Mouse (Mus musculus): ENCODE data around the gene BC051019. TPM values are rescaled to one million over a fixed set of nuclear protein-coding genes. Genes with fewer than 3 reads are reported as not detected.

The BC051019 gene
- not detected in 2 replicates for total RNA-seq (2015)
- not detected in 2 replicates for total RNA-seq (2017)

DNA sequence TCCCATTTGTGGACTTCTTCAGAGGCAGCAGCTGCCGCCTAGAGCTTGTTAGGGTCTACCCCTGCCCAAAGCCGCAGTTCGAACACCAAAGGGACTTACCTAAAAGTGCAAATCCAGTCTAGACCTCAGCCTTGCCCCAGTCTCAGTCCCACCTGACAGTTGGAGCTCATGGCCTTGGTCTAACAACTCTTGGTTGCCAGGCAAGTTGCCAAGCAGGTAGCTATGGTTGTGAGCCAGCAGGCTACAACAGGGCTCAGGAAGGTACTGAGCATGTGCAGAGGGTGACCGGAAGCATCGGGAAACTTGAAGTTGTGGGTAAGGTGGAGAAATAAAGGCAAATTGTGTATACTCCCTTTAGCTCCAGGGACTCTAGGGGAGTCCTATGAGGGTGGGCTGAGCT is at the start of gene BC051019:
Gene BC051019, minus strand, starts transcription at position 154 of the 400 bp plus-strand sequence.
- no peak for ATAC-seq (replicated peaks; ENCODE audit: poor library complexity)

DNA sequence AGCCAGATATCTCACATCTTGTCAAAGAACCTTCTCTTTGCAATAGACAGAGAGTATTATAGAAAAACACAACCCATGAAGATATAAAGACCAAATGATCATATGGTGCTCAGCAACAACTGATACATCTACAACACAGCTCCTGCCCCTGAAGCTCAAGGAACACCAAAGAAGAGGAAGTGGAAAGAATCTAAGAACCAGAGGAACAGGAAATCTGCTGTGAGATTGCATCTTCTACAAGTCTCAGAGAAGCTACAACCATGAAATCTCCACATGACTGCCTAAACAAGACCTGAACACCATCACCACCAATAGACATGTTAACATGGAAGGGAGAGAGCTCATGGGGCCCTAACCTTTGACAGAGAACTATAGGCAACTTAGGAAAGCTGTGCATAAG is 48.6 kb upstream of the BC051019 start:
- 0 out of 2 replicates have a peak, but pooled peaks have one; percentile 20 for ATAC-seq (replicated peaks; ENCODE audit: poor library complexity)

DNA sequence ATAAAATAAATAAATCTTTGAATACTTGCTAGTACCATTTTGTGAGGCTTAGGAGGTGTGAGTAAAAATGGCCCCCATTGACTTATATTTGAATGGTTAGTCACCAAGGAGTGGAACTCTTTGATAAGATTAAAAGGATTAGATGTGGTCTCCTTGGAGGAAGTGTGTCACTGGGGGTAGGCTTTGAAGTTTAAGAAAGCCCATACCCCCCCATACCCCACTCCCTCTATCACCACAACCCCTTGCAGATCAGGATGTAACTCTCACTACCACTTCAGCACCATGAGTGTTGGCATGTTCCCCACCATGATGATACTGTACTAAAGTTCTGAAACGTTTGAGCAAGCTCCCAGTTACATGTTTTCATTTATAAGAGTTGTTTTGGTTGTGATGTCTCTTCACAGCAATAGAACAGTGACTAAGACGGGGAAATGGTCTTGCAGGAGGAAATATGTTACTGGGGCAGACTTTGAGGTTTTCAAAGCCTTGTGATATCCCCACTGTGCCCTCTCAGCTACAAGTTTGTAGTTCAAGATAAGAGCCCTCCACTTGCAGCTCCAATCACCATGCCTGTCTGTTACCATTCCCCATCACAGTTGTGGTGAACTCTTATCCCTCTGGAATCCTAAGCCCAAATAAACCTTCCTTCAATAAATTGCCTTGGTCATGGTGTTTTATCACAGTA is 45.2 kb upstream of the BC051019 start:
- ATAC-seq (replicated peaks; ENCODE audit: poor library complexity), result peak; percentile 48

DNA sequence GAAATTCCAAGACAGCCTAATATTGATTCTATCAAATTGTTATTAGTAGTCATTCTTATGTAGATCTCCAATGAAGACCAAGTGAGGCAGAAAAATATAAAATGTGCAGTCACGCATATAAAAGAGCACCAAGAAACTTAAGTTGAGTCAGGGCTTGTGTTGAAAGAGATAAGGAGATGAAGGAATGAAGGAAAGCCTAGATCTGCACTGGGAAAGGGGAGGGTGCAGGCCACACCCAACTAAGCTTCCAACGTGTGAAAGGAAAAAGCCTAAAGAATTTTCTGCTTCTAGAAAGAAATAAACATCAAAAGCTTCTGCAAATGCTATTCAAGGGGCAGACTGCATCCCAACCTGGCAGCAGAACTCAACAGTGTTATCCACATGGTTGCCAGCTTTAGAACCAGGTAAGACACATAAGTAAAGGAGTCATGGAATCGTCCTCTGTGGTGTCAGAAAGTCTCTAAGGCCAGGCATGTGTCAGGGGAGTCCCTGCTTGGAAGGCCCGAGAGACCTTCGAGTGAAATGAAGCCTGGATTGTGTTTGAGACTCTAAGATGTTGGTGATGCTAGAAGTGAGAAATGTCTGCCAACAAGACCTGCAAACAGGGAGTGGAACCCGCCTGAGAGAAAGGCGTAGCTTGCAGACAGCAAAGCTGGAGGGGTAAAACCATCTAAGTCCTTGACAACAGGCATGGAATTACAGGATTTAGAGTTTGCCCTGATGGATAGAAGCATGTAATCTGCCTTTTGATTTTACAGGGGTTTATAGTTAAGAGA is 44.1 kb upstream of the BC051019 start:
- peak; percentile 48; the same call in 1 of the 2 replicates for ATAC-seq (replicated peaks; ENCODE audit: poor library complexity)

DNA sequence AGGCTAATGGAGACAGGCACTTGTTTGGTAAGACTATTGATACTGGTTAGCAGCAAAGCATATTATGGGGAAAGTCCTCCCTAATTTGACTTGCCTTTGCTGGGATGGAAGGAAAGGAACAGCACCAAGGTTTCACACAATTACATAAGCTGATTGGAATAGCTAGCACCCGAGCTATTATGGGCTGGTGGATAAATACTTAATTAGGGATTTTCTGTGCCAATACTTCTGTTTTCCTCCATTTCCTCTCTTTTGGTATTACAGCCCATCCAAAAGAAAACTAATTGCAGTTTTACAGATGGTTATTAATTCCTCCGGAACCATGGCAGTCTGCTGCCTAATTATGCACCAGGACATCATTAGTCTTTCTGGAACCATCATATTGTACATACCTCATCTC is 40.4 kb upstream of the BC051019 start:
- no peak for ATAC-seq (replicated peaks; ENCODE audit: poor library complexity)

DNA sequence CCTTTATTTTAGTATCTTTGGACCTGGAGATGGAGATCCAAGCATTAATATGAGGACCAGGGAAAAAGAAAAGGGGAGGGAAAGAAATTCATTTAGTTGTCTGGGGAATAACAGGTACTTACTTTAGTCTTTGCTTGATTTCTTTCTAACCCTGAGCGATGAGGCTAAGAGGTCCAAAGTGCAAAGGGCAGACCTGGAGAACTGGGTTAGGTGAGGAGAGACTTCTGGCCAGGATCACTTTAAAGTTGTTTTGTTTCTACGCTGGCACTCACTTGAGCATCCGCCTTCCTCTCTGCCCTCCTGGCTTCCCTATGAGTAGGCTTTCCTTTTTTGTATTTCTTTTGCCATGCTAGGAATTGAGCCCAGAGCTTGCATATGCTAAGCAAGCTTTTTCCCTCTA is 32.6 kb upstream of the BC051019 start:
- ATAC-seq (replicated peaks; ENCODE audit: poor library complexity), result no peak

DNA sequence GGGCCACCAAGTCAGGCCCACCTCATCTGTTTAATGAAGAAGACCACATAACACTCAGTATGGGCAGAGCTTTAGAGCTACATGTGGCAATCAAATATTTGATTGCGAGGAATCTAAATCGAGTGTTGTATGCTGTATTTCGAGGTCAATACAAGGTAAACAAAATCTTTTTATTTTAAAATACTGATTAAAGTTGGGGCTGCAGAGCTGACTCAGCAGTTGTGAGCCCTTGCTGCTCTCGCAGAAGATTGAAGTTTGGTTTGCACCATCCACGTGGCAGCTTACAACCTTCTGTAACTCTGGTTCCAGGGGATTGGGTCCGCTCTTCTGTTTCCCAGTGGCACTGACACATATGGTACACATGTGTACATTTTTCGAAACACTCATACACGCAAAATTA is 30.4 kb upstream of the BC051019 start:
- no peak for ATAC-seq (replicated peaks; ENCODE audit: poor library complexity)

DNA sequence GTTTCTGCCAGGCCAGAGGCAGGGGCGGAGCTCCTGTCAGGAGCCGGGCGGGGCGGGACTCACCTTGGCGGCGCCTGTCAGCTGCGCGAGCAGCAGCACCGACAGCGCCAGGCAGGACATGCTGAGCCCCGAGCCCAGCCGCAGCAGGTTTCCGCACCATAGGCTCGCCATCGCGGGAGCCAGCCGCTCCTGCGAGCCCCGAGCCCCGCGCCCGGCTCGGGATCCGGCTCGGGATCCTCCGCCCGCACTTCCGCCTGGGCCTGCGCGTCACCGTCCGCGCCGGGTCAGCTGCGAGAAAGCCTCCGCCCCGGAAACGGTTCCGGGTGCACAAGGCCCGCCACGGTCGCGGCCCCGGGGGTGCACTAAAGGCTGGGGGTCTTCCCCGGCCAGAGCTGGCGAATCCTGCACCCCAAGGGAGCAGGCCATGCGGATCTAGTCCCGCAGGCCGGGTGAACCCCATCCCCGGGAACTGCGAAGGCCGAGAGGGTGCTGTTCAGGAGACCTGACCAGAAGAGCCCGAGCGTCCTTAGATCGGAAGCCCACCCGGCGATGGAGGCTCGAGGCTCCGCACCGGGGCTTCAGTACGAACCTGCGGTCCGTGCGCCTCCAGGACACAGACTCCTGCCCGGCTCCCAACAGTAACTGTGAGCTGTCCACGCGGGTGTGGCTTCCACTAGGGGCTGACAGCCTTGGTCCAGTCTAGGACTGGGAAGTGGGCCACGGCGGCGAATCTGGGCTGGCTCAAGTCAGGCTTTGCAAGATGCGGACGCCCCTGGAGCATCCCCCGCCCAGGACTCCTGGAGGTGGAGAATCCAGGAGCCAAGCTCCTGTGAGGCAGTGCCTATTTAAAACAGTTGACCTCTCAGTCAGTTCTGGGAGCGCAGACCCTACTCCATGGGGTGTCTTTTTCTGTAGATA is 28.6 kb upstream of the BC051019 start, which contains the start of gene Tmem9b:
Gene Tmem9b, minus strand, starts transcription at position 868 of the 918 bp plus-strand sequence.
- ATAC-seq (replicated peaks; ENCODE audit: poor library complexity), result peak; percentile 92

DNA sequence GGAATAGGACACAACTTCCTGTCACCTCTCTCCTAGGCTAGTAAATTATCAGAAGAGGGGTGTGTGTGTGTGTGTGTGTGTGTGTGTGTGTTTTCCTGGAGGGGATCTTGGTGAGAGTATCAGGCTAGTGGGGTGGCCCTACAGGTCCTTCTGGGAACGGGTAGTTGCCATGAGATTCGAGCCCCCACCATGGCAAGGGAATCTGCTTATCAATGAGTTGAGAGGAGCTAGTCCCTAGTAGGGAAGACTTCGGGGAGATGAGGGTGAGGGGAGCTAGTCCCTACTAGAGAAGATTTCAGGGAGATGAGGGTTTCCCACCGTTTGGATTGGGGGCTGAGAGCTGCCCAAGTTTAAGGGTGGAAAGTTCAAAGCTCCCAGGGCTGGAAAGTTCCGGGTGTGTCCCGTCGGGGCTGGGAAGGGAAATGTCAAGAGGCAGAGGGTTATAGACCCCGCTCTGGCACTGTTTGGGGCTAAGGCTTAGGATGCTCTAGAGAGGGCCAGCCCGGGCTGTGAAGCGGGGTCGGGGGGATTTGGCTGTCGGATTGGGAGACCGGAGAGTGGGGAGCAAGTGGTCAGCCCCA is 27.9 kb upstream of the BC051019 start:
- peak; percentile 19 for ATAC-seq (replicated peaks; ENCODE audit: poor library complexity)

DNA sequence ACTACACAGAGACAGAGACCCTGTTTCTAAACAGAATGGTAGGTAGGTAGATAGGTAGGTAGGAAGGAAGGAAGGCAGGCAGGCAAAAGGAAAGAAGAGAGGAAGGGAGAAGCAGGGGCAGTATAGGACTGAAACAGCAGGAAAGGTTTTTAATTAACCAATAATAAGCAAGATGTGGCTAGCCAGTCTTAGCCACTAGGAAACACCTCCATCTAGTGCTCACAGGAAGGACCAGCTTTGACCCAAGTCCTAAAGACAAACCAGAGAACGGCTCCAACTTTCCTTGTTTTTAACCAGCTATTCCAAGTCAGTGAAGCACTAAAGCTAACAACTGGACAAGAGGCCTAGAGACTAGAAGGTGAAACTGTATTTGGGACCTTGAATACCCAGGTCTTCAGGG is 24.1 kb upstream of the BC051019 start:
- ATAC-seq (replicated peaks; ENCODE audit: poor library complexity), result no peak

DNA sequence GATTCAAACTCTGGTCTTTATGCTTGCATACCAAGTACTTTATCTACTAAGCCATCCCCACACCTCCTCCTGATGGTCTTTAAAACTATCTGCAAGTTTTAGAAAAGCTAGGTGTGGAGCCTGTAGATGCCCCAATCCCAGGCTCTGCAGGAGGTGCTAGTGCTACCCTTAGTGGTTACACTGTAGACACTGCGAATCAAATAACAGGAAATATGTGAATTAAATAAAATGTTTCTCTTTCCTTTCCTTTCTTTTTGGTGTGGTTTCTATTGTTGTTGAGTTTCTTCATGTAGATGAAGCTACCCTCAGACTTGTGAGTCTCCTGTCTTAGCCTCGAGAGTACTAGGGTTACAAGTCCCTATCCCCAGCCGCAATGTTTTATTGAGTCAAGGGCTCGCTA is 18.1 kb upstream of the BC051019 start:
- ATAC-seq (replicated peaks; ENCODE audit: poor library complexity), result no peak

DNA sequence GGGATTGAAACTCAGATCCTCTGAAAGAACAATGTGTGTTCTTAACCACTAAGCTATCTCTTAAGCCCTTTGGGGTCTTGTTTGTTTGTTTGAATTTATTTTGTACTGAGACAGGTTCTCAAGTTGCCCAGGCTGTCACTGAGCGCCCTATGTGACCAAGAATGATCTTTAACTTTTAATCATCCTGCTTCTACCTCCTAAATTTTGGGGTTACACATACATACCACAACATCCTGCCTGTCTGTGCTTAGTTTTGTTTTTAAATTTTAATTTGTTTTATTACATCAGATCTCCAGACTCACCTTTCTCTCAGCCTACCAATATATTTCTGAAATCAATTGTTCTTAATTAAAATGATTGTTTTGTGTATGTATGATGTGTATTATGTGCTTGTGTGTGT is 17.4 kb upstream of the BC051019 start:
- no peak for ATAC-seq (replicated peaks; ENCODE audit: poor library complexity)

DNA sequence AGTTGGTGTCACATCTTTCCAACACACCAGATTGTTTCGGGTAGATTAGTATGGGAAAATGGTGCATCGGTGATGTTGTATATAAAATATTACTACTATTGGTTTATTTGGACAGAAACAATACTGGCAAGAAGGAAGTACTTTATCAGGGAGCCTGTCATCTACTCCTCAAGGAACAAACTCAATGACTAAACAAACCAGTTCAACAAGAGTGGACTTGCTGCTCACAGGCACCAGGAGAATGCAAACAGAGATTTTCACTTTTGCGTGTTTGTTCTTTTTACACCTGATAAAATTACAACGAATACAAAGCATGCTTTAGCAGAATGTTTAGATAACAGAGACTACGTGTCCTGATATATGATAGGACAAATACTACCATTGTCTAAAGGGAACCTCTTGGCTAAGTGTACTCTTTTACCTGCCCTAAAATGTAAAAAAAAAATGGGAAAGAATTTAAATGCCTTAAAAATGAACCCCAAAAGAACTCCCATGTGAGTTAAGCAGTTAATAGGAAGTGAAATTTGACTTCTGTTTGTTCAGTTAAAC is 16.2 kb upstream of the BC051019 start:
- ATAC-seq (replicated peaks; ENCODE audit: poor library complexity), result no peak

DNA sequence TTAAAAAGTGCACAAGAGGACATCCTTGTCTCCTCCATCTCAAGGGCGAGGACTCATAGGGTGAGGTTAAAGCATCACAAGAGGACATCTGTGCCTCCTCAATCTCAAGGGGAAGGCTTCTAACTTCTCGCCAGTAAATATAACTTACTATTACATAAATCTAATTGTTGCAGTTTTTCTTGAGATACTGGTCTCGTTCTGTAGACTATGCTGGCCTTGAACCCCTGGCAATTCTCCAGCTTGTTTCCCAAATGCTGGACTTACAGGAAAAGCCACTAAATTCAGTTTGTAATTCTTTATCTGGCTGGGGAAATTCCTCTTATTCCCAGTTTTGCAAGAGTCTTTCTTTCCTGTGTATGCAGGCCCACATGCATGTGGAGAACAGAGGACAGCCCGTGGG is 11.2 kb upstream of the BC051019 start:
- no peak for ATAC-seq (replicated peaks; ENCODE audit: poor library complexity)

DNA sequence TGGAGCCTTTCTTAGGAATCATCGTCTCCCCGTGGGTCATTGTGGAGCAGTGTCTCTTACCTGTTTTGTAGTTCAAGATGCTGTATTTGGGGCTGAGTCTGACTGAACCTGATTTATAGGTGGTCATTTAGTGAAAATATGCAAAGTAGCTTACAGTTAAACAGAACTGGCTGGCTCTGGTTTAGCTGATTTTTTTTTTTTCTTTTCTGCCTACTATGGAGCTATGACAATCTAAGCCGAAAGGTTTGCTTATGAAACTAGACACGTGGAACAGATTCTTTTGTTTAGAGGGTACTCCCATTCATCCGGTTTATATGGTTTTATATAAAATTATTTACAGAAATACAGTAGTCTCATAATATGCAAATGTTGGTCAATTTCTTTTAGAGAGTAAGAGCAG is 8.0 kb upstream of the BC051019 start, which contains the start of gene Ascl3:
Gene Ascl3, minus strand, starts transcription at position 101 of the 400 bp plus-strand sequence.
- no peak for ATAC-seq (replicated peaks; ENCODE audit: poor library complexity)

DNA sequence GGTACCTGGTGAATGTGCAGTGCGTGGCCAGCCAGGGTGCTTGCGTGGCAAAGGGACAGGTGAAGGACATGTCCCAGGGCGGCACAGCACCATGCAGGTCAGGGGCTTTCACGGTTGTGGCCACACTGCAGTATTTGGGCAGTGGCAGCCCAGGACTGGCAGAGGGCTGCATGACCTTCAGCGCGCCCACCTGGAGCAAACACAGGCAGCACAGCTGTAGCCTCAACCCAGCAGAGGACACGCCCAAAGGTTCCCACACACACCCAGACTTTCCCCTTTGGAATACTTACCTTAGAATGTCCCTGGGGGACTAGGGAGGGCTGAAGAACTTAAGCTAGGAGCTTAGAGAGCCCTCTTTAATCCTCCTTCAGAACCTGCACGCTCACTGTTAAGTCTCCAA is 536 bp downstream of the BC051019 start:
- ATAC-seq (replicated peaks; ENCODE audit: poor library complexity), result no peak

DNA sequence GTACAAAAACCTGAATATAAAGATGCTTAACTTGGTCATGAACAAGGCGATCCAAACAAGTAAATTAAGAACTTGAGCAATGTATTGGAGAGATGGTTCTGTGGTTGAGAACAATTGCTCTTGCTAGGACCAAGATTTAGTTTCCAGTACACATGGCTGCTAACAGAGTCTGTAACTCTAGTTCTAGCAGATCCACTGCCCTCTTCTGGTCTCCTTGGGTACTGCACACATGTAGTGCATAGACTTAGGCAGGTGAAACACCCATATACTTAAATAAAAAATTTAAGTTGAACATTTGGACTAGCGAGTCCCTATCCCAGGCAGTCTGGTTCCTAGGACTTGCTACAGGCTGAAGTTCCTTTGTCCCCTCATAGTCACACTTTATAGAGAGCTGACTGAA is 1.0 kb downstream of the BC051019 start:
- no peak for ATAC-seq (replicated peaks; ENCODE audit: poor library complexity)

DNA sequence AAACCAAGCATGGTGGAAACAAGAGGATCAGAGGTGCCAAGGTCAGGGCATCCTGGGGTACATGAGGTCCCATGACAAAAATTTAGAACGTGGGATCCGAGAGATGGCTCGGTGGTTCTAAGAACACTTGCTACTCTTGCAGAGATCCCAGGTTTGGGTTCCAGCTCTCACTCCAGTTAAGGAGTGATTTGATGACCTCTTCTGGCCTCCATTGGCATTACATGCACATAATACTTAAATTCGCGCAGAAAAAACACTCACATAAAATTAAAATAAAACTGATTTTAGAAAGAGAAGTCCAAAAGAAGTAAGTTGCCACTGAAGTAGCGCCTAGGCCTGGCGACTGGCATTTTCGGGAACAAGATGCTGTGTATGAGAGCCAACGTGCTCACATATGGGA is 4.4 kb downstream of the BC051019 start:
- peak; percentile 77 for ATAC-seq (replicated peaks; ENCODE audit: poor library complexity)

DNA sequence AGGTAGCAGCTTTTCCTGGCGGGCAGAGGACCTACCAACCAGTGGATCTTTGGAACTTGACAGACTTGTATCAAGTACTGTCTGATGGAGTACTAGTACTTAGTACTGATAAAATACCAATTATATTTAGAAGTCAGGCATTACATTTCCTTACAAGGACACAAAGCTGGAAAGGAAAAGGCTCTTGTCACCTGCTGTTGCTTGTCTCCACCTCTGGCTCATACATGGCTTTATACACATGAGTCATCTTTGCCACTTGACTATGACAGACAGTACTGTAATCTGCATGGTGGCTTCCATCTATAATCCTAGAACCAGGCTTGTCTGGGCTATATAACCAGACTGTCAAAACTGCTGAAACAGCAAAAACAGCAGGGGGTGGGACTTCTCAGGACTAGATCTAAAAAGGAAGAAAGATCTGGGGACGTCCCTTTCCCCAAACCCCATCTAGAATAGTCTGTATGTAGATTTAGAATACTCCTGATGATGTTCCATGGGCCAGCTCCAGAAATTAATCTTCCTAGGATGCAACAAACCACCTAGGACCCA is 10.1 kb downstream of the BC051019 start:
- no peak for ATAC-seq (replicated peaks; ENCODE audit: poor library complexity)

DNA sequence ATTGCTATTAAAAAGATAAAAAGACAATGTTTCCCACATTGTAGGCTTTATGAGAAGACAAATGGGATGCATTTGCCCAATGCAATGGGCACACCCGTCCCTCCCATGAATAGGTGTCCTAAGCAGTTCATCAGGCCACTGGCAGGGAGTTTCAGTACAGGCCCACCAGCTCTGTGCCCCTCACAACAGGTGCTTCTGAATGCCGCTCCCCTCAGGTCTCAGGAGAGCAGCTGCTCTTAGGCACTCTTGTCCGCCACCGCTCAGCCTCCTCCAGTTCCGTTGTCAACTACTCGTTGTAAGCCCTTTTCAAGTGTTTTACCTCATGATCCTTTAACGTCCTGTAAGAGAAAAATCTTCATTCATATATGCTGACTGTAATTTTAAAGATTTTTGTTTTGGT is 11.5 kb downstream of the BC051019 start:
- ATAC-seq (replicated peaks; ENCODE audit: poor library complexity), result no peak
